Comparison of ENCODE assay signal across 24 mouse cellular contexts in the genomic region with DNA sequence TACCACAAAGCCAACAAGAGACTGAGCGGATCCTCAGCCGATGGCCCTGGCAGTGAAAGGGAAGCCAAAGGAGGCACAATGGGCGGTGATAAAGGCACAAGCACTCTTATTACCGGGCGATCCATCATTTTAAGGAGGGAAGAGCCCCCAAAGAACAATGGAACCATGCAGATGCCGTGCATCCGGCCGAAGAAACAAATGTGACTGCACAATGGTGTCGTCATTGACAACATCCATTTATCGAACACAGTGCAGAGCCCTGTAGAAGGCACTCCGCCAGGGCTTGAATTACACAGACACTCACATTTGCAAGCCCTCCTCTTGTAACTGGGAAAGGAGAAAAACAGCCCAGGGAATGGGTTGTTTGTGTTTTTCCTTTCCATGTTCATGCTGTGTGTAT.
DNase-seq lines count a peak whose midpoint lies in the region; ATAC-seq and TF ChIP-seq lines count a peak whose summit lies in the region.
"Had no signal": no experiment of that assay in that cellular context is flagged by ENCODE, and none has a peak within 500 bp of the region (broad histone marks: within the 10 kb centered on the region; RNA-seq: fewer than 3 reads in every experiment).

No protein-coding gene starts in this region.

- H3K36me3 ChIP-seq in forebrain, postnatal 0 days (ENCODE audit: insufficient read depth) = no peaks in the 10 kb centered on the region
- H3K36me3 ChIP-seq in forebrain, embryonic 11.5 days (ENCODE audit: control insufficient read depth, insufficient read depth, low read length) = no peaks in the 10 kb centered on the region
- no peaks in the 10 kb centered on the region for H3K36me3 ChIP-seq in hindbrain, embryonic 10.5 days
- no peaks in the 10 kb centered on the region for H3K36me3 ChIP-seq in liver, postnatal 0 days (replicated peaks; ENCODE audit: insufficient read depth, low read length)
- H3K36me3 ChIP-seq: embryonic facial prominence, embryonic 10.5 days; heart, embryonic 13.5 days; limb, embryonic 13.5 days; midbrain, embryonic 15.5 days had no signal

- no peak overlapping the region for H3K9ac ChIP-seq in forebrain, postnatal 0 days
- H3K9ac ChIP-seq in forebrain, embryonic 11.5 days (ENCODE audit: low read length) = no peak overlapping the region
- H3K9ac ChIP-seq in liver, postnatal 0 days (replicated peaks) = no peak overlapping the region
- H3K9ac ChIP-seq: heart, embryonic 13.5 days; limb, embryonic 13.5 days; liver, embryonic 14.5 days; midbrain, embryonic 15.5 days had no signal

- H3K27ac ChIP-seq in forebrain, postnatal 0 days (ENCODE audit: low read depth, low read length) = no peak overlapping the region
- H3K27ac ChIP-seq in forebrain, embryonic 11.5 days (ENCODE audit: low read depth, low read length) = no peak overlapping the region
- peak overlapping the region; percentile 50 for H3K27ac ChIP-seq in hindbrain, embryonic 10.5 days
- H3K27ac ChIP-seq in liver, postnatal 0 days (ENCODE audit: low read depth) = no peak overlapping the region
- H3K27ac ChIP-seq: embryonic facial prominence, embryonic 10.5 days; heart, embryonic 13.5 days; kidney, postnatal 0 days; limb, embryonic 13.5 days; liver, embryonic 14.5 days; midbrain, embryonic 15.5 days; stomach, postnatal 0 days had no signal

- no peak overlapping the region for H3K4me3 ChIP-seq in forebrain, postnatal 0 days (ENCODE audit: low read depth, low read length)
- no peak overlapping the region for H3K4me3 ChIP-seq in forebrain, embryonic 11.5 days (ENCODE audit: low read depth, low read length)
- H3K4me3 ChIP-seq in hindbrain, embryonic 10.5 days = 0 out of 2 replicates have a peak overlapping the region, but pooled peaks have one; percentile 3
- no peak overlapping the region for H3K4me3 ChIP-seq in liver, postnatal 0 days (ENCODE audit: low read depth, low read length)
- H3K4me3 ChIP-seq: embryonic facial prominence, embryonic 10.5 days; erythroblast, embryonic 14.5 days; heart, embryonic 13.5 days; limb, embryonic 13.5 days; midbrain, embryonic 15.5 days had no signal

- TF ChIP-seq EP300 in liver, postnatal 0 days (IDR thresholded peaks at IDR 0.05; ENCODE audit: low read depth) = no peak

- H3K27me3 ChIP-seq in forebrain, postnatal 0 days (ENCODE audit: insufficient read depth, low read length) = no peaks in the 10 kb centered on the region
- H3K27me3 ChIP-seq in forebrain, embryonic 11.5 days (ENCODE audit: control insufficient read depth, insufficient read depth, low read length) = no peaks in the 10 kb centered on the region
- H3K27me3 ChIP-seq in hindbrain, embryonic 10.5 days (ENCODE audit: insufficient read depth, poor library complexity, severe bottlenecking) = 0 out of 2 replicates have a peak, but pooled peaks cover 5% of the 10 kb centered on the region
- H3K27me3 ChIP-seq in liver, postnatal 0 days (ENCODE audit: insufficient read depth, low read length) = no peaks in the 10 kb centered on the region
- H3K27me3 ChIP-seq: midbrain, embryonic 15.5 days had no signal

- no peak for TF ChIP-seq CTCF in forebrain, postnatal 0 days (IDR thresholded peaks at IDR 0.05; ENCODE audit: low read depth)
- TF ChIP-seq CTCF in liver, postnatal 0 days (IDR thresholded peaks at IDR 0.05; ENCODE audit: low read depth) = no peak

- H3K4me2 ChIP-seq in forebrain, postnatal 0 days (ENCODE audit: low read depth) = no peak overlapping the region
- H3K4me2 ChIP-seq in forebrain, embryonic 11.5 days (ENCODE audit: low read depth, low read length, severe bottlenecking) = no peak overlapping the region
- no peak overlapping the region for H3K4me2 ChIP-seq in liver, postnatal 0 days (ENCODE audit: low read depth, low read length)
- H3K4me2 ChIP-seq: heart, embryonic 13.5 days; limb, embryonic 13.5 days; midbrain, embryonic 15.5 days had no signal

- 0 out of 2 replicates have a peak, but pooled peaks cover 7% of the 10 kb centered on the region for H3K4me1 ChIP-seq in forebrain, postnatal 0 days (ENCODE audit: insufficient read depth)
- no peaks in the 10 kb centered on the region for H3K4me1 ChIP-seq in forebrain, embryonic 11.5 days (replicated peaks; ENCODE audit: control insufficient read depth, insufficient read depth, low read length)
- peaks cover 17% of the 10 kb centered on the region for H3K4me1 ChIP-seq in hindbrain, embryonic 10.5 days (replicated peaks)
- H3K4me1 ChIP-seq in liver, postnatal 0 days (ENCODE audit: insufficient read depth) = no peaks in the 10 kb centered on the region
- H3K4me1 ChIP-seq: heart, embryonic 13.5 days; midbrain, embryonic 15.5 days had no signal

- WGBS in forebrain, postnatal 0 days = 44% methylated on average over 11 of the region's 11 CpGs
- 74% methylated on average over 11 of the region's 11 CpGs for WGBS in forebrain, embryonic 11.5 days
- 48% methylated on average over 11 of the region's 11 CpGs for WGBS in hindbrain, embryonic 10.5 days
- 81% methylated on average over 11 of the region's 11 CpGs for WGBS in liver, postnatal 0 days (ENCODE audit: insufficient replicate concordance)

- H3K9me3 ChIP-seq in forebrain, postnatal 0 days (ENCODE audit: low read length) = no peaks in the 10 kb centered on the region
- no peaks in the 10 kb centered on the region for H3K9me3 ChIP-seq in forebrain, embryonic 11.5 days (ENCODE audit: control insufficient read depth, low read length)
- no peaks in the 10 kb centered on the region for H3K9me3 ChIP-seq in hindbrain, embryonic 10.5 days
- no peaks in the 10 kb centered on the region for H3K9me3 ChIP-seq in liver, postnatal 0 days (ENCODE audit: low read length)
- H3K9me3 ChIP-seq: embryonic facial prominence, embryonic 10.5 days; heart, embryonic 13.5 days; limb, embryonic 13.5 days; midbrain, embryonic 15.5 days had no signal

- DNase-seq in forebrain, postnatal 0 days = peak; percentile 31
- no peak for DNase-seq in forebrain, embryonic 11.5 days (ENCODE audit: low spot score)
- DNase-seq in R1 (ENCODE audit: low read depth, low spot score) = peak; percentile 16
- no peak for DNase-seq in hindbrain, embryonic 10.5 days (ENCODE audit: low spot score)
- DNase-seq in mesoderm, embryonic 11.5 days (ENCODE audit: low read depth, low spot score) = peak; percentile 63
- no peak for DNase-seq in spleen, postnatal 4 days (ENCODE audit: low spot score in 2 of 2)
- DNase-seq in liver, postnatal 0 days = no peak
- DNase-seq: adrenal gland, postnatal 14 days; cerebellum, adult 9-10 months; heart, adult 11 months; heart, postnatal 36 days; retina, postnatal 1 day; spleen, adult 18-20 months; thymus, postnatal 4 days had no signal

- peak; percentile 56 for ATAC-seq in forebrain, postnatal 0 days
- no peak for ATAC-seq in forebrain, embryonic 11.5 days (replicated peaks; ENCODE audit: low FRiP score)
- no peak for ATAC-seq in liver, postnatal 0 days
- ATAC-seq: intestine, embryonic 16.5 days; lung, postnatal 0 days; midbrain, embryonic 15.5 days had no signal

Comparison
In these comparisons a context has a peak if more than half of its experiments do, and no peak if none do; other contexts are left out.
1. DNase-seq: peak in forebrain, postnatal 0 days (single experiment), R1 (single experiment) and mesoderm, embryonic 11.5 days (single experiment); none in forebrain, embryonic 11.5 days (single experiment), hindbrain, embryonic 10.5 days (single experiment), spleen, postnatal 4 days (0 of 2) and liver, postnatal 0 days (single experiment).